Mouse (Mus musculus): ENCODE measurements at regions not wholly inside any gene's neighbourhood (a gene's known extent, or its start where the extent isn't known, plus 50 kb on each side); places are given as distances from the start of the nearest gene placed in this dataset.

- no peak for DNase-seq (ENCODE audit: low spot score)
Measured at GRCm38 (mm10) chr10:66102103-66102502, 993.8 kb upstream of the Jmjd1c start.

GRCm38 (mm10) chr10:66131361-66131760 lies 964.6 kb upstream of the Jmjd1c start:
- DNase-seq (ENCODE audit: low spot score), result no peak

GRCm38 (mm10) chr10:66132025-66132424 lies 963.9 kb upstream of the Jmjd1c start:
- DNase-seq (ENCODE audit: low spot score), result no peak

GRCm38 (mm10) chr10:66142413-66142812 lies 953.5 kb upstream of the Jmjd1c start:
- no peak for DNase-seq (ENCODE audit: low spot score)

- DNase-seq (ENCODE audit: low spot score), result peak; percentile 14
Measured at GRCm38 (mm10) chr10:66142910-66143309, 953.0 kb upstream of the Jmjd1c start.

GRCm38 (mm10) chr10:66150966-66151365 lies 945.0 kb upstream of the Jmjd1c start:
- DNase-seq (ENCODE audit: low spot score), result no peak

- no peak for DNase-seq (ENCODE audit: low spot score)
Measured at GRCm38 (mm10) chr10:66152777-66153176, 943.1 kb upstream of the Jmjd1c start.

- no peak for DNase-seq (ENCODE audit: low spot score)
Measured at GRCm38 (mm10) chr10:66160916-66161556, 934.9 kb upstream of the Jmjd1c start.

GRCm38 (mm10) chr10:66172803-66173202 lies 923.1 kb upstream of the Jmjd1c start:
- DNase-seq (ENCODE audit: low spot score), result peak; percentile 12

- peak; percentile 37 for DNase-seq (ENCODE audit: low spot score)
Measured at GRCm38 (mm10) chr10:66177318-66177717, 918.6 kb upstream of the Jmjd1c start.

GRCm38 (mm10) chr10:66181231-66181630 lies 914.7 kb upstream of the Jmjd1c start:
- DNase-seq (ENCODE audit: low spot score), result no peak

GRCm38 (mm10) chr10:66183069-66183468 lies 912.9 kb upstream of the Jmjd1c start:
- DNase-seq (ENCODE audit: low spot score), result no peak

GRCm38 (mm10) chr10:66187038-66187437 lies 908.9 kb upstream of the Jmjd1c start:
- no peak for DNase-seq (ENCODE audit: low spot score)

- DNase-seq (ENCODE audit: low spot score), result peak; percentile 58
Measured at GRCm38 (mm10) chr10:66201115-66201514, 894.8 kb upstream of the Jmjd1c start.

- no peak for DNase-seq (ENCODE audit: low spot score)
Measured at GRCm38 (mm10) chr10:66228123-66228522, 867.8 kb upstream of the Jmjd1c start.

GRCm38 (mm10) chr10:66234370-66234916 lies 861.5 kb upstream of the Jmjd1c start:
- no peak for DNase-seq (ENCODE audit: low spot score)

GRCm38 (mm10) chr10:66256377-66256776 lies 839.5 kb upstream of the Jmjd1c start:
- DNase-seq (ENCODE audit: low spot score), result peak; percentile 35

- DNase-seq (ENCODE audit: low spot score), result no peak
Measured at GRCm38 (mm10) chr10:66270647-66271270, 825.2 kb upstream of the Jmjd1c start.

GRCm38 (mm10) chr10:66295628-66296027 lies 800.3 kb upstream of the Jmjd1c start:
- DNase-seq (ENCODE audit: low spot score), result no peak

- DNase-seq (ENCODE audit: low spot score), result no peak
Measured at GRCm38 (mm10) chr10:66303235-66303780, 792.6 kb upstream of the Jmjd1c start.

- no peak for DNase-seq (ENCODE audit: low spot score)
Measured at GRCm38 (mm10) chr10:66304901-66305300, 791.0 kb upstream of the Jmjd1c start.

- peak; percentile 39 for DNase-seq (ENCODE audit: low spot score)
Measured at GRCm38 (mm10) chr10:66331166-66331565, 764.8 kb upstream of the Jmjd1c start.

GRCm38 (mm10) chr10:66337994-66338393 lies 757.9 kb upstream of the Jmjd1c start:
- DNase-seq (ENCODE audit: low spot score), result no peak
